22 mouse cellular contexts compared by ENCODE assay signal in genomic region chr10:123570616-123571188, GRCm38 (mm10).
A peak's percentile ranks its signal among the peaks of the same experiment; 100 is the strongest.
DNase-seq lines count a peak whose midpoint lies in the region; ATAC-seq lines count a peak whose summit lies in the region.
"Had no signal": no experiment of that assay in that cellular context is flagged by ENCODE, and none has a peak within 500 bp of the region (broad histone marks: within the 10 kb centered on the region; RNA-seq: fewer than 3 reads in every experiment).

No protein-coding gene starts in this region.

- no peaks in the 10 kb centered on the region for H3K36me3 ChIP-seq in kidney, embryonic 14.5 days (ENCODE audit: control insufficient read depth, insufficient read depth, low read length)
- no peaks in the 10 kb centered on the region for H3K36me3 ChIP-seq in midbrain, embryonic 11.5 days (ENCODE audit: control insufficient read depth, insufficient read depth, low read length)
- no peaks in the 10 kb centered on the region for H3K36me3 ChIP-seq in midbrain, embryonic 16.5 days (ENCODE audit: control insufficient read depth, insufficient read depth, low read length)
- no peaks in the 10 kb centered on the region for H3K36me3 ChIP-seq in hindbrain, embryonic 15.5 days
- no peaks in the 10 kb centered on the region for H3K36me3 ChIP-seq in neural tube, embryonic 11.5 days (ENCODE audit: control insufficient read depth, insufficient read depth, low read length)
- H3K36me3 ChIP-seq: embryonic facial prominence, embryonic 15.5 days; limb, embryonic 12.5 days; lung, embryonic 15.5 days had no signal

- DNase-seq in kidney, adult 18-20 months, result no peak
- DNase-seq in midbrain, embryonic 11.5 days (ENCODE audit: low spot score, missing footprints), result no peak
- DNase-seq in neural tube, embryonic 11.5 days (ENCODE audit: low spot score), result peak; percentile 39
- DNase-seq in heart, adult 18-20 months, result no peak
- DNase-seq: adrenal gland, adult 8-10 months; cerebellum, adult 18-20 months; cerebellum, postnatal 14 days; gastrocnemius, postnatal 10 days; lung, postnatal 36 days; spleen, adult 18-20 months had no signal

- no peaks in the 10 kb centered on the region for H3K9me3 ChIP-seq in kidney, embryonic 14.5 days (ENCODE audit: control insufficient read depth, low read length)
- no peaks in the 10 kb centered on the region for H3K9me3 ChIP-seq in midbrain, embryonic 11.5 days (ENCODE audit: control insufficient read depth, low read length)
- no peaks in the 10 kb centered on the region for H3K9me3 ChIP-seq in midbrain, embryonic 16.5 days (replicated peaks; ENCODE audit: control insufficient read depth, low read length, poor library complexity, severe bottlenecking)
- H3K9me3 ChIP-seq in hindbrain, embryonic 15.5 days, result no peaks in the 10 kb centered on the region
- H3K9me3 ChIP-seq in neural tube, embryonic 11.5 days (ENCODE audit: control insufficient read depth, low read length), result no peaks in the 10 kb centered on the region
- H3K9me3 ChIP-seq: embryonic facial prominence, embryonic 15.5 days; limb, embryonic 12.5 days; lung, embryonic 15.5 days had no signal

- H3K4me2 ChIP-seq in kidney, embryonic 14.5 days (replicated peaks; ENCODE audit: low read depth, low read length), result no peak overlapping the region
- no peak overlapping the region for H3K4me2 ChIP-seq in midbrain, embryonic 11.5 days
- H3K4me2 ChIP-seq in midbrain, embryonic 16.5 days (ENCODE audit: low read length), result no peak overlapping the region
- H3K4me2 ChIP-seq in hindbrain, embryonic 15.5 days, result no peak overlapping the region
- H3K4me2 ChIP-seq in neural tube, embryonic 11.5 days (ENCODE audit: low read depth), result no peak overlapping the region
- H3K4me2 ChIP-seq: embryonic facial prominence, embryonic 15.5 days; heart, embryonic 11.5 days; limb, embryonic 12.5 days; lung, embryonic 15.5 days had no signal

- H3K4me1 ChIP-seq in kidney, embryonic 14.5 days (ENCODE audit: control insufficient read depth, insufficient read depth, low read length), result peaks cover 18% of the 10 kb centered on the region
- H3K4me1 ChIP-seq in midbrain, embryonic 11.5 days (ENCODE audit: control insufficient read depth, insufficient read depth, low read length), result no peaks in the 10 kb centered on the region
- peaks cover 2% of the 10 kb centered on the region; the same call in 1 of the 2 replicates for H3K4me1 ChIP-seq in midbrain, embryonic 16.5 days (ENCODE audit: control insufficient read depth, insufficient read depth, low read length)
- 0 out of 2 replicates have a peak, but pooled peaks cover 6% of the 10 kb centered on the region for H3K4me1 ChIP-seq in hindbrain, embryonic 15.5 days (replicated peaks)
- H3K4me1 ChIP-seq in neural tube, embryonic 11.5 days (ENCODE audit: control insufficient read depth, insufficient read depth, low read length), result no peaks in the 10 kb centered on the region
- H3K4me1 ChIP-seq: embryonic facial prominence, embryonic 15.5 days; lung, embryonic 15.5 days; megakaryocyte, embryonic 14.5 days had no signal

- no peak overlapping the region for H3K9ac ChIP-seq in kidney, embryonic 14.5 days (ENCODE audit: low read depth, low read length)
- H3K9ac ChIP-seq in midbrain, embryonic 11.5 days (ENCODE audit: low read length), result no peak overlapping the region
- no peak overlapping the region for H3K9ac ChIP-seq in midbrain, embryonic 16.5 days (ENCODE audit: low read depth, low read length)
- H3K9ac ChIP-seq in hindbrain, embryonic 15.5 days, result no peak overlapping the region
- no peak overlapping the region for H3K9ac ChIP-seq in neural tube, embryonic 11.5 days (ENCODE audit: low read length)
- H3K9ac ChIP-seq: embryonic facial prominence, embryonic 15.5 days; limb, embryonic 12.5 days; liver, embryonic 14.5 days; lung, embryonic 15.5 days had no signal

- H3K27ac ChIP-seq in kidney, embryonic 14.5 days (ENCODE audit: low read depth, low read length), result no peak overlapping the region
- no peak overlapping the region for H3K27ac ChIP-seq in midbrain, embryonic 11.5 days (ENCODE audit: low read depth, low read length)
- no peak overlapping the region; the same call in 1 of the 2 replicates for H3K27ac ChIP-seq in midbrain, embryonic 16.5 days (ENCODE audit: low read length)
- H3K27ac ChIP-seq in hindbrain, embryonic 15.5 days (replicated peaks), result peak overlapping the region; percentile 30; the same call in 1 of the 2 replicates
- H3K27ac ChIP-seq in neural tube, embryonic 11.5 days (ENCODE audit: low read depth, low read length), result no peak overlapping the region
- H3K27ac ChIP-seq: embryonic facial prominence, embryonic 15.5 days; kidney, postnatal 0 days; limb, embryonic 12.5 days; liver, embryonic 14.5 days; lung, embryonic 15.5 days had no signal

- 25% methylated on average over 10 of the region's 10 CpGs for WGBS in kidney, embryonic 14.5 days
- WGBS in midbrain, embryonic 11.5 days, result 83% methylated on average over 10 of the region's 10 CpGs
- WGBS in midbrain, embryonic 16.5 days, result 68% methylated on average over 10 of the region's 10 CpGs
- WGBS in hindbrain, embryonic 15.5 days, result 59% methylated on average over 10 of the region's 10 CpGs
- WGBS in neural tube, embryonic 11.5 days, result 58% methylated on average over 10 of the region's 10 CpGs

- ATAC-seq in kidney, embryonic 14.5 days (ENCODE audit: low FRiP score, low TSS enrichment), result peak; percentile 56
- ATAC-seq in midbrain, embryonic 11.5 days (ENCODE audit: low FRiP score), result peak; percentile 55; the same call in 1 of the 2 replicates
- ATAC-seq in midbrain, embryonic 16.5 days, result no peak
- no peak for ATAC-seq in hindbrain, embryonic 15.5 days (ENCODE audit: low FRiP score, low read depth)
- ATAC-seq in neural tube, embryonic 11.5 days (ENCODE audit: insufficient read depth, low FRiP score, low TSS enrichment), result no peak; the same call in 1 of the 2 replicates
- ATAC-seq: forebrain, embryonic 16.5 days; intestine, embryonic 16.5 days had no signal

- H3K4me3 ChIP-seq in kidney, embryonic 14.5 days (ENCODE audit: low read length), result no peak overlapping the region
- H3K4me3 ChIP-seq in midbrain, embryonic 11.5 days (ENCODE audit: low read depth, low read length), result no peak overlapping the region
- H3K4me3 ChIP-seq in midbrain, embryonic 16.5 days (ENCODE audit: low read depth, low read length), result no peak overlapping the region
- H3K4me3 ChIP-seq in hindbrain, embryonic 15.5 days, result no peak overlapping the region
- H3K4me3 ChIP-seq in neural tube, embryonic 11.5 days (ENCODE audit: low read depth, low read length), result no peak overlapping the region
- H3K4me3 ChIP-seq: embryonic facial prominence, embryonic 15.5 days; limb, embryonic 12.5 days; lung, embryonic 15.5 days; megakaryocyte, embryonic 14.5 days had no signal

- H3K27me3 ChIP-seq in kidney, embryonic 14.5 days (ENCODE audit: control insufficient read depth, insufficient read depth, low read length), result no peaks in the 10 kb centered on the region
- no peaks in the 10 kb centered on the region for H3K27me3 ChIP-seq in midbrain, embryonic 11.5 days (ENCODE audit: control insufficient read depth, insufficient read depth, low read length)
- no peaks in the 10 kb centered on the region for H3K27me3 ChIP-seq in midbrain, embryonic 16.5 days (ENCODE audit: control insufficient read depth, insufficient read depth, low read depth, low read length)
- H3K27me3 ChIP-seq in hindbrain, embryonic 15.5 days, result no peaks in the 10 kb centered on the region
- H3K27me3 ChIP-seq in neural tube, embryonic 11.5 days (ENCODE audit: control insufficient read depth, insufficient read depth, low read length), result no peaks in the 10 kb centered on the region
- H3K27me3 ChIP-seq: embryonic facial prominence, embryonic 15.5 days; limb, embryonic 12.5 days; lung, embryonic 15.5 days; megakaryocyte, embryonic 14.5 days had no signal

Comparison
In these comparisons a context has a peak if more than half of its experiments do, and no peak if none do; other contexts are left out.
1. ATAC-seq: peak in kidney, embryonic 14.5 days (single experiment) and midbrain, embryonic 11.5 days (single experiment); none in midbrain, embryonic 16.5 days (single experiment), hindbrain, embryonic 15.5 days (single experiment) and neural tube, embryonic 11.5 days (single experiment).